Mouse (Mus musculus) C2C12 (cell line): ENCODE data around the gene AC129217.1.

ENCODE experiments used
- CEBPB ChIP-seq: IDR thresholded peaks from one replicate; pipeline ENCODE4 v1.6.1; 2011; ENCODE audit warnings: low read depth, mild to moderate bottlenecking, control low read depth, moderate library complexity
- CTCF ChIP-seq: IDR thresholded peaks from one replicate; pipeline ENCODE4 v1.5.1; 2011; ENCODE audit not compliant: control insufficient read depth, insufficient read depth, insufficient read length
- MYOD1 ChIP-seq: IDR thresholded peaks from one replicate; pipeline ENCODE4 v1.6.1; 2011; ENCODE audit warnings: low read depth; ENCODE audit not compliant: control insufficient read depth, insufficient read length
- MYOG ChIP-seq: IDR thresholded peaks from one replicate; pipeline ENCODE4 v1.6.1; 2011; ENCODE audit not compliant: control insufficient read depth, insufficient read length; ENCODE audit errors: extremely low read depth
- USF1 ChIP-seq: IDR thresholded peaks from one replicate; pipeline ENCODE4 v1.6.1; 2011; ENCODE audit warnings: low read depth, mild to moderate bottlenecking, control low read depth, moderate library complexity

DNA sequence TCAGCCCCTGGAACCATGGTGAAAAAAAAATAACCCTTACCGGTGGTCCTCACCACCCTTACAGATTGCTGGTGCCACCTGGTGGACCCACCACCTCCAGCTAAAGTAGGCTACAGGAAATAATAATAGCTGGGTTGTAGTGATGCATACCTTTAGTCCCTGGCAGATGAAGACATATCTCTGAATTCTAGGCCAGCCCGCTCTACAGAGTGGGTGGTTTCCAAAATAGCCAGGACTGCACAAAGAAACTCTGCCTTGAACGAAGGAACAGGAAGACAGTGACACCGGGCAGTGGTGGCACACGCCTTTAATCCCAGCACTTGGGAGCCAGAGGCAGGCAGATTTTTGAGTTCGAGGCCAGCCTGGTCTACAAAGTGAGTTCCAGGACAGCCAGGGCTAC, 34.7 kb downstream of the AC129217.1 start:
- no peak for TF ChIP-seq MYOD1
- no peak for TF ChIP-seq CTCF
- TF ChIP-seq MYOG: no peak
- no peak for TF ChIP-seq CEBPB
- TF ChIP-seq USF1: no peak
